Mouse (Mus musculus): ENCODE data around the gene Arpc5l. TPM values are rescaled to one million over a fixed set of nuclear protein-coding genes. Genes with fewer than 3 reads are reported as not detected.

The Arpc5l gene
- 37.8 and 42.9 TPM in 2 replicates for polyA plus RNA-seq (2012; rRNA removed)

DNA sequence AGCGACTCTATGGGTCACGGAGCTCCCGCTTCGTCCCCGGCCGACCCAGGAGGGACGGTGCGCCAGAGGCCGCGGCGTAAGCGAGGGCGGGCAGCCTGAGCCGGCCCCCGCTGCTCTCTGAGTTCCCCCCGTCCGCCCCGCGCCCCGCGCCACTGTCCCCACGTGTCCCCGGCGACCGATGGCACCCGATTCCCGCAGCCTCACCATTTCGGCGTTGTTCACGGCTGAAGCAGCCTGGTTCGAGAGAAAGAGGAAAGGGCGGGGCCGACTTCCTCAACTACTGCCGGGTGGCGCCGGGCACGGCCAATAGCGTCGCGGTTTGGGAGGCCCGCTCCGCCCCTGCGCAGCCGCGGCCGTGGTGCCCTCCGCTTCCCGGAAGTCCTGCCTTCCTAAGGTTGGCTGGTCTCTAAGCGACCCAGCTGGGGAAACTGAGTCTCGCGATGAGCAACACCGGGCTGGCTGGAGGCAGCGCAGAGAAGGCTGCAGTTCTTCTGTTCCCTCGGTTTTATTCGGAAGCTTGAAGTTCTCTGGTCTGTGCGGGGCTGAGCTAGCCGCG is at the start of gene Arpc5l:
Gene Arpc5l, plus strand, starts transcription at position 469 of the 556 bp plus-strand sequence.

DNA sequence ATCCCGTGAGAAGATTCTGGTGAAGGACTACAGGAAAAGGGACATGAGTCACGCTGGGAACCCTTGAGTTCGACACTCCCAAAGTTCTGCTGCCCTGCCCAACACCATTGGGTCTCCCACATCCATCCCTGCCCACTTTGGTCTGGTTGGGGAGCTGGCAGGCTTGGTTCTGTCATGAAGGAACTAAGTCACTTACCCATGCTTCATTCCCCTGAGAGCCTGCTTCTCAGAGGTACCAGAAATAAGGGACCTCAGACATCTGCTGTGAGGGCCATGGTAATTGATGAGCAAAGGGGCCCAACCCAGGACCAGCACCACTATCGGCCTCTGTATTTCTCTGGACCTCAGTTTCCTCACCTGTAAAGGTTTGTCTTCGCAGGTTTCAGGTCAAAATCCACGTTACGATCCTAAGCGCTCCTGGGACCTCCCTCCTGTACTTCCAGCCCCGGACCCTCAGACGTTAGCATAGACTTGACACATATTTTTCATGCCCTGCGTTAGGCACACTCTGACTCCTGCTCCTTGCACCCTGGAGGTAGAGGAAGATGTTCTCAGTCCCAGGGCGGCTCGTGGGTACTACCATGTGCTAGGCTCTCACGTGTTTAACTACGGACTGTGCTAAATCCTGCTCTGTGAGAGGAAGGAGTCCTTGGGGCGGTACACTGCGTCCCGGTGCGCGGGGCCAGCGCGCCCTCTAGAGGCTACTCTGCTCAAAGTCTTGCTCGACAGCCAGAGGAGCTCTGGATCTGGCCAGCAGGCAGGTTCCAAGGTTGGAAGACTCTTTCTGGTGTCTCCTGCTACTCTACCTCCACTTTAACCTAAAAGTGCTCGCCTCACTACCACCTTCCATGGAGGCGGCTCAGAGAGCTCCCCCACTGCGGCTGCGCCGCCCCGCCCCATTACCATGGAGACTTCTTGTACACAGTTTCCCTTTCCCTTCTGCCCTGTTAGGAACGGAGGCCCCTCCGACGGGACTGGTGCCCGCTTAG is 7.5 kb upstream of the Arpc5l start, which contains the start of gene Wdr38:
Gene Wdr38, plus strand, starts transcription at position 91 of the 989 bp plus-strand sequence.

DNA sequence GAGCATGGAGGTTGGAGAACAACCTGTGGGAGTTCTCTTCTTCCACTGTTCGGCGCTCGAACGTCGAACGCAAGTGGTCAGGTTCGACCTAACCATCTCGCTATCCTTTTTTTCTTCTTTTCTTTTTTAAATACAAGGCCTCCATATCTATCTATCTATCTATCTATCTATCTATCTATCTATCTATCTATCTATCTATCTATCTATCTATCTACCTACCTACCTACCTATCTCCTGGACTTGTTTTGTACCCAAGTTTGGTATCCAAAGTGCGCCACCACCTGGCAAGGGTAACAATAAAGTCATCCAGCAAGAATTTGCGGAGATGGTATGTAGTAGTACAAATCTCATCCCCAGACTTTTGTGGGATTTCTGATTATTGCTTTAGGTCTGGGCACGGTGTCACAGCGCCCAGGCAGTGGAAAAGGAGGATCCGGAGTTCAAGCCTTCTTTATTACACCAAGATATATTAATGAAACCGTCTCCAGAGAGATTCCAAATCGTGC is 479 bp downstream of the Arpc5l start, which contains the start of gene Rpl35:
Gene Rpl35, minus strand, starts transcription at position 51 of the 506 bp plus-strand sequence.

Other genes with a start within 250 kb of the Arpc5l start
- gene Nr6a1, start 77.7 kb upstream of the Arpc5l start, polyA plus RNA-seq (2012; rRNA removed) = 2.8 and 5.4 TPM in 2 replicates
- 1.9 and 2.0 TPM in 2 replicates for gene Olfml2a, start 73.4 kb upstream of the Arpc5l start, polyA plus RNA-seq (2012; rRNA removed)
- gene Wdr38, start 7.9 kb upstream of the Arpc5l start, polyA plus RNA-seq (2012; rRNA removed) = 0.24 and 0.57 TPM in 2 replicates
- 118 and 188 TPM in 2 replicates for gene Rpl35, start 276 bp downstream of the Arpc5l start, polyA plus RNA-seq (2012; rRNA removed)
- gene Golga1, start 60.2 kb downstream of the Arpc5l start, polyA plus RNA-seq (2012; rRNA removed) = 8.1 and 9.6 TPM in 2 replicates
- 0.19 and 0.34 TPM in 2 replicates for gene Scai, start 185.4 kb downstream of the Arpc5l start, polyA plus RNA-seq (2012; rRNA removed)
- 10.7 and 13.3 TPM in 2 replicates for gene Ppp6c, start 221.1 kb downstream of the Arpc5l start, polyA plus RNA-seq (2012; rRNA removed)